Mouse (Mus musculus) embryonic stem cell, embryonic (primary cell): Measurements from ENCODE around the gene Tcp10c.
"Not testable (repeated sequence)": the region's sequence is repeated elsewhere in the genome, so short reads cannot be mapped to it uniquely, and the experiment has no call there.

Experiments
- CTCF ChIA-PET, 4 experiments: fragments of 300-600 bp in 2 of 4; fragments of 350-600 bp in 2 of 4; sonication (Branson Sonifier 250); formaldehyde crosslinking; loops; one replicate each; lab custom pipeline; 2022; ENCODE audit warnings: inconsistent platforms in 2 of 4; lab: Charles Lee
- POLR2A ChIA-PET, 4 experiments: fragments of 300-600 bp in 2 of 4; fragments of 350-600 bp in 2 of 4; sonication (Branson Sonifier 250); formaldehyde crosslinking; loops; one replicate each; lab custom pipeline; 2022; ENCODE audit warnings: antibody characterized with exemption in 4 of 4, inconsistent platforms in 1 of 4; lab: Charles Lee

The Tcp10c gene

GRCm38 (mm10) chr17:13354521-13354920, at the start of gene Tcp10c:
TSS of gene Tcp10c (plus strand) at chr17:13354572.
- POLR2A ChIA-PET, CTCF ChIA-PET: not testable (repeated sequence)

DNA sequence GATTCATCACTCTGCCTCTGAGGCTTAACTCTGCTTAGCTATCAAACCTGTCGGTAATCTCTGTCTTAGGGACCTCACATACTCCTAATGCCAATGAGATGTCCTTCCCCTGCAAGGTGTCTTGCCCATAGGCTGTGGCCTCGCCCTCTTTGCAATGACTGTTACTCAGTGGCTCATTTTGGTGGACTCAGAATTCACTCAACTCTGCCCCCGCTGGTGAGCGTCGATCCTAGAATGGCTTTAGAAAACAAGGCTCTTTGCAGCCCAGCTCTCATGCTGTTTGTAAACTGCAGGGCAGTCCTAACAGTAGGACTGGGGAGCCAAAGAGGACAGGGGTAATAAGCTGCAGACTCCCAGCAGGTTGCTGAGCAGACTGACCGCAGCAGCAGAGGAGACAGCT, 46.5 kb upstream of the Tcp10c start:
- CTCF ChIA-PET, result not testable (repeated sequence)

DNA sequence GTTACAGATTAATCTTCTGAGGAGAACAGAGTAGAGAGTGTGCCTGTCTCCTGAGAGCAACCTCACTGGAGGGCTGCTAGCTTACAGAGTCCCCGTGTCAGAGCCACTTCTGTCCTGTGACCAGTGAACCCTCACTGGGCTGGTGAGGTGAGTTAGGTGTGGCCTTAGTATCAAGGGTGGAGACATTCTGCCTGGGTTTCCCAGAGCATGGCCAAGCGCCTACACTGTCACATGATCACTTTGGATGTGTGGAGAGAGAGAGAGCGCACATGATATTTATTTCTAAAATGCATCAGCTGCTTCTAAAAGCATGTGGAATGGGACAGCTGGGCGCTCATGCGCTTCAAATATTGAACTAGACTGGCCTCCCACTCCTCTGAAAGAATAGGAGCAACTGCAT, 46.0 kb upstream of the Tcp10c start:
- CTCF ChIA-PET, result not testable (repeated sequence)

More for the DNA sequence above, 46.5 kb upstream of the Tcp10c start:
- POLR2A ChIA-PET, result not testable (repeated sequence)

GRCm38 (mm10) chr17:13308746-13309145, 45.6 kb upstream of the Tcp10c start:
- POLR2A ChIA-PET, CTCF ChIA-PET: not testable (repeated sequence)

More for the DNA sequence above, 46.0 kb upstream of the Tcp10c start:
- POLR2A ChIA-PET, result not testable (repeated sequence)

GRCm38 (mm10) chr17:13309182-13309631, 45.2 kb upstream of the Tcp10c start:
- POLR2A ChIA-PET, CTCF ChIA-PET: not testable (repeated sequence)

- POLR2A ChIA-PET, CTCF ChIA-PET: not testable (repeated sequence)
These were observed 24.4 kb upstream of the Tcp10c start for GRCm38 (mm10) chr17:13329967-13330366.

GRCm38 (mm10) chr17:13331179-13331578, 23.2 kb upstream of the Tcp10c start:
- CTCF ChIA-PET, POLR2A ChIA-PET: not testable (repeated sequence)

- POLR2A ChIA-PET, CTCF ChIA-PET: not testable (repeated sequence)
These were observed 21.9 kb upstream of the Tcp10c start for GRCm38 (mm10) chr17:13332496-13332895.

DNA sequence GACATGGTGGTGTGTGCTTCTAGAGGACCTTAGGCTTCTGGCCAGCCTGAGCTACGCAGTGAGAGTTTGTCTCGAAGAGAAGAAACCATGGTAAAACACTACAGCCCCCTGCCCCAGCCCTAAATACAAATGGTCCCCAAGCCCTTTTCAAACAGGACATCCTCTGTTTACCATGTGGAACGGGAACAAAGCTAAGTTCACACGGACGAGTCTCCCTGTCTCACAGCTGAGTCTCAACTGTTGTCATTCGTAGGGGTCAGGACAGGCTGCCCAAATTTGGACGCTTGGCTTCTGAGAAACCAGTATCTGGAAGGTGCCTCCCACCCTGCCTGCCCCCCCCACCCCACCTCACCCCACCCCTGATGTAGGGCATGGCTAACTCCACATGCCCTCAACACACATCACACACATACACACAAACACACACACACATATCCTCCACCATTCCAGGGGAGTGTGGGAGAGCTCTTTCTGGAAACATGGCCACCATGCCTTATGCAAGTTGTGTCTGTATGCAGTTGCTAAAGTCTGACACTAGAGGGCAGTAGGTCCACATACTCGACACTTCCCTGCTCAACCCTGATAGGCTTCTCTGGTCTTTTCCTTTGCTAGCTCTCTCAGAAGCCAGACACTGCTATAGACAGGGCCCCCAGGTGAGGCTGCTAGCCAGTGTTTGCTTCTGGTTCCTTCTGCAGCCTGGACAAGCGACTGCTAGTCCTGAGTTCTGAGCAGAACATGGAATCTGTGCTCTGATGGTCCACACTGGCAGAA, 17.2 kb upstream of the Tcp10c start:
- POLR2A ChIA-PET, result interaction anchor here in 2 of 4 experiments (0.6 to 0.7 kb wide), 3 partner anchors 117 to 352 kb away, joined by 3 to 5 read pairs (median 4); partner anchors contain the start of gene Smok2a (in 1 of the 2)
- CTCF ChIA-PET, result not testable (repeated sequence)

GRCm38 (mm10) chr17:13337931-13338330, 16.4 kb upstream of the Tcp10c start:
- POLR2A ChIA-PET, result interaction anchor here in 3 of 4 experiments (0.6 to 0.7 kb wide), 6 partner anchors 24 to 420 kb away, joined by 3 to 5 read pairs (median 4); partner anchors contain the start of gene Smok2a (in 1 of the 3)

DNA sequence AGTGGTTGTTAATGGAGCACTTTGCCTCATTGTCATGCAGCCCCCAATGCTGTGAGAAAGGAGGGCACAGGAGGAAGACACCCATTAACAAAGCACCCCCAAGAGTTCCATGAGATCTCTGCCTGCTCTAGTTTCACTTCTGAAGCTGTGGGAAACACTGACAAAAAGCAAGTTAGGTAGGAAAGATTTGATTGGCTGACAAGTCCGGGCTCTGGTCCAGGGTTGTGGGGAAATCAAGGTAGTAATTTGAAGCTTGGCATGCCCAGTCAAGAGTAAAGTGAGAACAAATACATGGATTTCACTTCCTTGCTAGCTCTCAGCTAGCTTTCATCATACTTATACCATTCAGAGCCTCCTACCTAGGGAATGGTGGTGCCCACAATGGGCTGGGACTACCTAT, 14.3 kb upstream of the Tcp10c start:
- POLR2A ChIA-PET, CTCF ChIA-PET: not testable (repeated sequence)

More at GRCm38 (mm10) chr17:13337931-13338330, 16.4 kb upstream of the Tcp10c start:
- CTCF ChIA-PET, result interaction anchor here in 1 of 4 experiments (0.7 kb wide), 2 partner anchors 124 to 164 kb away, joined by 4 to 5 read pairs; no protein-coding TSS in a partner anchor

- CTCF ChIA-PET, POLR2A ChIA-PET: not testable (repeated sequence)
These were observed 8.4 kb upstream of the Tcp10c start for GRCm38 (mm10) chr17:13345923-13346322.

DNA sequence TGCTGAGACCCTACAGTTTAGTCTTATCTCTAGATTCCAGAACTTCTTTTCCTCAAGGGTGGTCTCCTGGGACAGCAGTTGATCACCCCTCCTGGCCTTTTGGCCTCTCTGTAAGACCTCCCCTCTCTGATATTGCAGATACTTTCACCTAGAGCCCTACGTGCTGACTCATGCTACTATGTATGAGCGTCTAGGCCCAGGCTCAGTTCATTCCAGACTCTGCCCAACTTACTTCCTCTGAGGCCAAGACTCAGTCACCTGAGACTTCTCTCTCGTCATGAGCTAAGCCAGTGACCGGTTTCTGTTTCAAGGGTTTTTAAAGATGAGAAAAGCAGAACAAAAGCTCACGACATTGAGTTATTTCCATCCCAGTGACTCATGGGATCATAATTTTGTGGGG, 4.8 kb upstream of the Tcp10c start:
- POLR2A ChIA-PET, CTCF ChIA-PET: not testable (repeated sequence)

- CTCF ChIA-PET, POLR2A ChIA-PET: not testable (repeated sequence)
These were observed 1.1 kb upstream of the Tcp10c start for GRCm38 (mm10) chr17:13353249-13353648.

GRCm38 (mm10) chr17:13362489-13362888, 8.1 kb downstream of the Tcp10c start:
- CTCF ChIA-PET, POLR2A ChIA-PET: not testable (repeated sequence)

GRCm38 (mm10) chr17:13363773-13364172, 9.4 kb downstream of the Tcp10c start:
- CTCF ChIA-PET, POLR2A ChIA-PET: not testable (repeated sequence)

DNA sequence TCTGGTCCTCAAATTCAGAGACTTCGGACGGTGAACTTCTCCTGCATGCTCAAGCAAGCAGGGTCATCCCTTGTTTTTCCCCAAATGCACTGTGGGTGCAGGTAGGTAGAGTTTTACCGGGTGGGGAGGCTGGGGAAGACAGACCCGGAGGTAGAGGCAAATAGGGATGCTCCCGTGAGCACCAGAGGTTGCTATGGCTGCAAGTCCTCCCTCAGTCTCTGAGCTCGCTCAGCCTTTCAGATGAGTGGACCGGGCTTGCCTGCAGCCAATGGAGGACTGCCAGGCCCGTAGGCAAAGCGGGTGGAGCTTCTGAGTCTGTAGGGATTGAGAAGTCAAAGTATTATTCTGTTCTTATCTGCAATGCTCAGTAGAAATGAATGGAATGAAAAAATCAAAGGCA, 9.8 kb downstream of the Tcp10c start:
- CTCF ChIA-PET, POLR2A ChIA-PET: not testable (repeated sequence)

GRCm38 (mm10) chr17:13367181-13367580, 12.8 kb downstream of the Tcp10c start:
- CTCF ChIA-PET, POLR2A ChIA-PET: not testable (repeated sequence)

GRCm38 (mm10) chr17:13368658-13369057, 14.3 kb downstream of the Tcp10c start:
- CTCF ChIA-PET, POLR2A ChIA-PET: not testable (repeated sequence)

- CTCF ChIA-PET, POLR2A ChIA-PET: not testable (repeated sequence)
These were observed 16.4 kb downstream of the Tcp10c start for GRCm38 (mm10) chr17:13370746-13371145.

DNA sequence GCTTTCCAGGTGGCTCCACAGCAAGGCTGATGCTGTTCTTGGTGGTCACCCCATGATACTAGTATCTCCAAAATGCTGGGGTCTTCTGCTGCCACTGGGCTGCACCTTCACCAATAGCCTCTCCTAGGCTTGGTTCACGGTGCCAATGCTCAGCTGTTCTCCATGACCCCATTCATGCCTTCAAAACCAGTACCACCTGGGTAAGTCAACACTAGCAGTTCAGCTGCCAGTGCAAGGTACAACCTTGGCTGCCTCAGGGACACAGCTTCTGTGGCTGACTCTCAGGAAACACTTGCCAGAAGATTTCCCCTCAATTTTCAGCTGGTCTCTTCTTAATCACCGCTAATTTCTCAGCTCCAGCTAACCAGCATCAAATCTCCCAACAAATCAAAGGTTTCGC, 24.0 kb downstream of the Tcp10c start:
- CTCF ChIA-PET, POLR2A ChIA-PET: not testable (repeated sequence)
